Mouse (Mus musculus) midbrain, embryonic 14.5 days (tissue): Measurements from ENCODE around the gene Nsun4. TPM values are rescaled to one million over a fixed set of nuclear protein-coding genes. Genes with fewer than 3 reads are reported as not detected.

Source experiments
- ATAC-seq: fragments of 200-750 bp; cut with Nextera tagmentation; 2 replicates; pipeline ENCODE4 v1.8.0; 2017; ENCODE audit warnings: moderate number of reproducible peaks, moderate library complexity; ENCODE audit not compliant: low FRiP score, low TSS enrichment
- DNase-seq: peaks from one replicate; pipeline ENCODE4 v3.0.0-alpha.2; 2015
- H3K27ac ChIP-seq: fragments of 300-500 bp; sonication (generic); replicated peaks from 2 replicates; pipeline ENCODE4 v1.5.1; 2014; ENCODE audit warnings: mild to moderate bottlenecking, low read depth, low read length, moderate library complexity
- H3K27me3 ChIP-seq: fragments of 300-500 bp; sonication (generic); 2 replicates; pipeline ENCODE4 v1.6.1; 2014; ENCODE audit warnings: low read length, control low read depth, mixed read lengths; ENCODE audit not compliant: control insufficient read depth, insufficient read depth
- H3K36me3 ChIP-seq: fragments of 300-500 bp; sonication (generic); 2 replicates; pipeline ENCODE4 v1.6.1; 2014; ENCODE audit warnings: low read length, control low read depth; ENCODE audit not compliant: control insufficient read depth, insufficient read depth
- H3K4me1 ChIP-seq: fragments of 300-500 bp; sonication (generic); 2 replicates; pipeline ENCODE4 v1.6.1; 2014; ENCODE audit warnings: mild to moderate bottlenecking, antibody characterized with exemption, low read length, control low read depth; ENCODE audit not compliant: control insufficient read depth, insufficient read depth
- H3K4me2 ChIP-seq: fragments of 300-500 bp; sonication (generic); 2 replicates; pipeline ENCODE4 v1.6.1; 2014; ENCODE audit warnings: mild to moderate bottlenecking, low read length, moderate library complexity
- H3K4me3 ChIP-seq: fragments of 300-500 bp; sonication (generic); replicated peaks from 2 replicates; pipeline ENCODE4 v1.5.1; 2014; ENCODE audit warnings: low read depth, low read length
- H3K9ac ChIP-seq: fragments of 300-500 bp; sonication (generic); replicated peaks from 2 replicates; pipeline ENCODE4 v1.6.1; 2014; ENCODE audit warnings: mild to moderate bottlenecking, low read length, moderate library complexity
- H3K9me3 ChIP-seq: fragments of 300-500 bp; sonication (generic); 2 replicates; pipeline ENCODE4 v1.6.1; 2016; ENCODE audit warnings: low read length, control low read depth, mixed read lengths; ENCODE audit not compliant: control insufficient read depth
- WGBS: fragments of 180-500 bp; shearing (Covaris S2); extraction: QIAGEN DNeasy Blood & Tissue Kit; methylation state at CpG from one replicate; pipeline ENCODE4 v1.1.7; 2014; 5-methylcytosine and 5-hydroxymethylcytosine counted together
- polyA plus RNA-seq: library from polyadenylated mRNA; unstranded; fragments of >200 nt; fragmentation: Nextera tagmentation; extraction: Ambion mirVana; gene quantifications from 2 replicates; pipeline ENCODE4 v1.2.1, GENCODE M21; 2014

Gene Nsun4
- polyA plus RNA-seq, 1 experiment from 2014 or later, result 13.6 TPM

DNA sequence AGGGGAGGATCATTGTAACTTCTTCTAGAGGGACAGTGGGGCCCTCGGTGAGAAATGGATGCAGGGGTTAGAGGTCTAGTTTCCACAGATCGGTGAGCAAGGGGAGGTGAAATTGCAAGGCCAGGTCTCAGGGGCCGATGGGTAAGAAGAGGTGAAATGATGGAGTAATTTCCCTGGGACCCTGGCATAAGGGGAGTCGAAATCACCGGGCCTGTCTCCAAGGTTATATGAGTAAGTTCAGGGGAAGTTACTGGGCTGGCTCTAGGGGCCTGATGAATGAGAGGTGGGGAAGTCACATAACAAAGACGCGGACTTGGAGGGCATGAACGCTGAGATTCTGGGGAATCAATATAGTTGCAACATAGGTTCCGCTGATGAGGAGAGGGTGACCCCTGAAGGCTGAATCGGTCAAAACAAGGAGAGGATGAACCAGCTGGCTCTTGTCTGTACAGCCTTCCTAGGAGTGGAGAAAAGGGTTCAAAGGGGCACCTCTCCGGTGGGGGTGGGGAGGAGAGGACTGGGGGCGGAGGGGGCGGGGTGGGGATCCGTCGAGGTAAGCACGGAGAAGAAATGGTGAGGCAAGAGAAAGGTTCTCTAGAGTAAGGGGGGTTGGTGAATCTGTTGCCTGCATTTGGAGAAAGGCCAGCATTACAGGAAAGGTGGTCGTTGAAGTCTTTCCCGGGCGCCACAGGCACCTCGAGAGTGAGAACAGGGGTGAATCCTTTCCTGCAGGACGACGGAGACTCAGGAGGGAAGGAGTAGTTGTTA, 966 bp downstream of the Nsun4 start:
- 10% methylated on average over 22 of the region's 22 CpGs for WGBS
- H3K27me3 ChIP-seq, result no peaks in the 10 kb centered on the region
- peaks cover 11% of the 10 kb centered on the region; the same call in 1 of the 2 replicates for H3K4me1 ChIP-seq
- H3K27ac ChIP-seq, result peak overlapping the region; percentile 89
- peaks cover 6% of the 10 kb centered on the region; the same call in 1 of the 2 replicates for H3K36me3 ChIP-seq
- DNase-seq (peak; percentile 69), ATAC-seq (peak; percentile 38; the same call in 1 of the 2 replicates)
- peak overlapping the region; percentile 67 for H3K4me2 ChIP-seq
- peak overlapping the region; percentile 61 for H3K4me3 ChIP-seq
- peak overlapping the region; percentile 53; the same call in 1 of the 2 replicates for H3K9ac ChIP-seq
- no peaks in the 10 kb centered on the region for H3K9me3 ChIP-seq

- no peak overlapping the region for H3K4me2 ChIP-seq
- peaks cover 11% of the 10 kb centered on the region; the same call in 1 of the 2 replicates for H3K4me1 ChIP-seq
- H3K9me3 ChIP-seq, result no peaks in the 10 kb centered on the region
- peaks cover 11% of the 10 kb centered on the region for H3K36me3 ChIP-seq
- no peaks in the 10 kb centered on the region for H3K27me3 ChIP-seq
- ATAC-seq, result no peak
- H3K27ac ChIP-seq, result no peak overlapping the region
- no peak overlapping the region for H3K4me3 ChIP-seq
- no peak for DNase-seq
- 86% methylated on average over 3 of the region's 3 CpGs for WGBS
- H3K9ac ChIP-seq, result no peak overlapping the region
Measured at GRCm38 (mm10) chr4:116049211-116049610, 4.5 kb downstream of the Nsun4 start.

DNA sequence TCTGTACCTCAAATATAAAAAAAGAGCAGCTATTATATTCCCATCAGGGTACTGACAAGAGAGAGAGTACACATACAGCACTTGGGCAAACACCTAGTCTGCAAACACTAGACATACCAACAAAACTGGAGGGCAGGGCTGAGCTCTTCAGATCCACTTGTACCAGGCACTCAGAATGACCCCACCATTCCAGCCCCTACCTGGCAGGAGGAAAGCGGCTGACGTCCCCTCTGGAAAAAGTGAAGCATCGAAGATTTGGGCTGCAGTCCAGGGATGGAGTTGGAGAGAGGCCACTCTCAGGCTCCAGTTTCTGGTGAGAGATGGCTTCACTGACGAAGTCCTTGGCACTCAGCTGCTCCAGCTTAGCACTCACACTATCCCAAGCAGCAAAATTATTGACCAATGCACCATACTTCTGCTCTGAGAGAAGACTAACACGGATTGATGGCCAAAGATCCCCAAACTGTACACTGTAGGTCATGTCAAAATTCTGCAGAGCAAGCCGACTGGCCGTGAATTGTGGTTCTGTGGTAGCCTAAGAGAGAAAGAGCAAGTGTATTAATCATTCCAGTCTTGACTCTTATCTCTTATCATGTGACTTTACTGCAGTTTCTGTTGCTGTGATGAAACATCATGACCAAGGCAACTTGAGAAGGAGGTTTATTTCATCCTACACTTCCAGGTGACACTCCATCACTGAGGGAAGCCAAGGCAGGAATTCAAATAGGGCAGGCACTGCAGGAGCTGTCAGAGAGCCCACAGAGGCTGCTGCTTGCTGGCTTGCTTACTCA, 5.4 kb downstream of the Nsun4 start:
- Histone ChIP-seq H3K9ac (no peak overlapping the region), H3K4me2 (no peak overlapping the region), H3K4me3 (no peak overlapping the region), H3K27me3 (no peaks in the 10 kb centered on the region), H3K27ac (no peak overlapping the region), H3K4me1 (peaks cover 8% of the 10 kb centered on the region; the same call in 1 of the 2 replicates), H3K9me3 (no peaks in the 10 kb centered on the region), H3K36me3 (peaks cover 11% of the 10 kb centered on the region)
- no peak for ATAC-seq
- DNase-seq, result no peak
- 84% methylated on average over 7 of the region's 7 CpGs for WGBS

GRCm38 (mm10) chr4:116047681-116048080, 6.0 kb downstream of the Nsun4 start:
- ATAC-seq, result no peak
- no peak overlapping the region for H3K4me2 ChIP-seq
- H3K4me1 ChIP-seq, result peaks cover 5% of the 10 kb centered on the region; the same call in 1 of the 2 replicates
- H3K27me3 ChIP-seq, result no peaks in the 10 kb centered on the region
- H3K36me3 ChIP-seq, result peaks cover 15% of the 10 kb centered on the region
- H3K9me3 ChIP-seq, result no peaks in the 10 kb centered on the region
- no peak overlapping the region for H3K9ac ChIP-seq
- no peak for DNase-seq
- WGBS, result 98% methylated on average over 1 of the region's 1 CpGs
- H3K27ac ChIP-seq, result no peak overlapping the region
- H3K4me3 ChIP-seq, result no peak overlapping the region

- WGBS, result 94% methylated on average over 2 of the region's 2 CpGs
- ATAC-seq, result no peak
Measured at GRCm38 (mm10) chr4:116046604-116047003, 7.1 kb downstream of the Nsun4 start.

GRCm38 (mm10) chr4:116042186-116042585, 11.5 kb downstream of the Nsun4 start:
- Histone ChIP-seq H3K4me2 (no peak overlapping the region), H3K27ac (no peak overlapping the region), H3K4me3 (no peak overlapping the region), H3K36me3 (peaks cover 16% of the 10 kb centered on the region; the same call in 1 of the 2 replicates), H3K9me3 (no peaks in the 10 kb centered on the region), H3K4me1 (no peaks in the 10 kb centered on the region), H3K9ac (no peak overlapping the region), H3K27me3 (no peaks in the 10 kb centered on the region)
- ATAC-seq (no peak), DNase-seq (no peak)
- WGBS, result 79% methylated on average over 3 of the region's 3 CpGs

More at GRCm38 (mm10) chr4:116046604-116047003, 7.1 kb downstream of the Nsun4 start:
- Histone ChIP-seq H3K4me1 (no peaks in the 10 kb centered on the region), H3K27me3 (no peaks in the 10 kb centered on the region), H3K4me3 (no peak overlapping the region), H3K4me2 (no peak overlapping the region), H3K9ac (no peak overlapping the region), H3K27ac (no peak overlapping the region), H3K9me3 (no peaks in the 10 kb centered on the region), H3K36me3 (peaks cover 15% of the 10 kb centered on the region)
- DNase-seq, result no peak

DNA sequence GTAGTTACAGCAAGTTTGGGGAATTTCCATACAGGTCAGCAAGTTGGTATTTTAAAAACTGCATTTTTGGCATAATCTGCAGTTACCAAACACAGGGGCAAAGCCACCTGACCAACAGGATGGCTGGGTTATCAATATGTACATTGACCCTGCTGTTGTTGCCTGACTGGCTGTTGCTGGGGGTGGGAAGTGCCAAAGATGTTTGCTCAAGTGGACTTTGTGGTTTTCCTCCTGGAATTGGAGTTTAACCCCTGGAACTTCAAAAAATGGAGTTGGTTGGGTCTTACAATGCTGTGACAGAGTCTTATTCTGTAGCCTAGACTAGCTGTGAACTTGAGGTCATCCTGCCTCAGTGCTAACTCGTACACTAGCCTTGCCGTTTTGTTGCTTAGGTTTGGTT, 13.2 kb downstream of the Nsun4 start:
- H3K27me3 ChIP-seq, result no peaks in the 10 kb centered on the region
- H3K9me3 ChIP-seq, result no peaks in the 10 kb centered on the region
- H3K4me1 ChIP-seq, result no peaks in the 10 kb centered on the region
- H3K4me2 ChIP-seq, result no peak overlapping the region
- H3K27ac ChIP-seq, result no peak overlapping the region
- ATAC-seq (no peak), DNase-seq (no peak)
- no peak overlapping the region for H3K9ac ChIP-seq
- H3K4me3 ChIP-seq, result no peak overlapping the region
- 100% methylated on average over 2 of the region's 2 CpGs for WGBS
- H3K36me3 ChIP-seq, result peaks cover 19% of the 10 kb centered on the region

- H3K4me3 ChIP-seq, result no peak overlapping the region
- 92% methylated on average over 5 of the region's 5 CpGs for WGBS
- no peaks in the 10 kb centered on the region for H3K4me1 ChIP-seq
- no peak overlapping the region for H3K4me2 ChIP-seq
- peaks cover 20% of the 10 kb centered on the region for H3K36me3 ChIP-seq
- no peak overlapping the region for H3K27ac ChIP-seq
- H3K9ac ChIP-seq, result no peak overlapping the region
- H3K27me3 ChIP-seq, result no peaks in the 10 kb centered on the region
- H3K9me3 ChIP-seq, result no peaks in the 10 kb centered on the region
- no peak for DNase-seq
- ATAC-seq, result no peak
Measured at GRCm38 (mm10) chr4:116033374-116033773, 20.3 kb downstream of the Nsun4 start.
